Mouse (Mus musculus) intestine, postnatal 0 days (tissue): ENCODE data around the gene Ppp1r16b. TPM values are rescaled to one million over a fixed set of nuclear protein-coding genes. Genes with fewer than 3 reads are reported as not detected.

ENCODE experiments used
- ATAC-seq: fragments of 200-750 bp; cut with Nextera tagmentation; 2 replicates; pipeline ENCODE4 v1.8.0; 2017; ENCODE audit warnings: mild to moderate bottlenecking, moderate TSS enrichment, moderate library complexity
- H3K27ac ChIP-seq: fragments of 300-500 bp; sonication (generic); 2 replicates; pipeline ENCODE4 v1.5.1; 2014; ENCODE audit warnings: mild to moderate bottlenecking, low read depth, low read length, moderate library complexity
- H3K27me3 ChIP-seq: fragments of 300-500 bp; sonication (generic); replicated peaks from 2 replicates; pipeline ENCODE4 v1.6.1; 2014; ENCODE audit warnings: low read length, mixed read lengths; ENCODE audit not compliant: control insufficient read depth, insufficient read depth
- H3K36me3 ChIP-seq: fragments of 300-500 bp; sonication (generic); 2 replicates; pipeline ENCODE4 v1.6.1; 2014; ENCODE audit warnings: mild to moderate bottlenecking, moderate library complexity; ENCODE audit not compliant: control insufficient read depth, insufficient read depth
- H3K4me1 ChIP-seq: fragments of 300-500 bp; sonication (generic); replicated peaks from 2 replicates; pipeline ENCODE4 v1.6.1; 2014; ENCODE audit warnings: antibody characterized with exemption, low read length, mixed read lengths; ENCODE audit not compliant: control insufficient read depth, insufficient read depth
- H3K4me2 ChIP-seq: fragments of 300-500 bp; sonication (generic); replicated peaks from 2 replicates; pipeline ENCODE4 v1.6.1; 2014; ENCODE audit warnings: low read depth, mild to moderate bottlenecking, moderate library complexity
- H3K4me3 ChIP-seq: fragments of 300-500 bp; sonication (generic); 2 replicates; pipeline ENCODE4 v1.5.1; 2014; ENCODE audit warnings: low read depth, low read length
- H3K9ac ChIP-seq: fragments of 300-500 bp; sonication (generic); 2 replicates; pipeline ENCODE4 v1.6.1; 2014; ENCODE audit warnings: mild to moderate bottlenecking, low read depth, low read length
- H3K9me3 ChIP-seq: fragments of 300-500 bp; sonication (generic); 2 replicates; pipeline ENCODE4 v1.6.1; 2016; ENCODE audit warnings: mixed run types; ENCODE audit not compliant: control insufficient read depth
- CTCF ChIP-seq: sonication (generic); IDR thresholded peaks from 2 replicates; pipeline ENCODE4 v1.5.1; 2016; ENCODE audit warnings: low read depth, mild to moderate bottlenecking, control low read depth, antibody characterized with exemption, moderate library complexity
- WGBS: fragments of 180-500 bp; shearing (Covaris S2); extraction: QIAGEN DNeasy Blood & Tissue Kit; methylation state at CpG from one replicate; pipeline ENCODE4 v1.1.7; 2014; 5-methylcytosine and 5-hydroxymethylcytosine counted together
- polyA plus RNA-seq: library from polyadenylated mRNA; unstranded; fragments of >200 nt; fragmentation: Nextera tagmentation; extraction: Ambion mirVana; gene quantifications from 2 replicates; pipeline ENCODE4 v1.2.1, GENCODE M21; 2015

Ppp1r16b gene
- polyA plus RNA-seq, 1 experiment from 2014 or later: 3.3 TPM

DNA sequence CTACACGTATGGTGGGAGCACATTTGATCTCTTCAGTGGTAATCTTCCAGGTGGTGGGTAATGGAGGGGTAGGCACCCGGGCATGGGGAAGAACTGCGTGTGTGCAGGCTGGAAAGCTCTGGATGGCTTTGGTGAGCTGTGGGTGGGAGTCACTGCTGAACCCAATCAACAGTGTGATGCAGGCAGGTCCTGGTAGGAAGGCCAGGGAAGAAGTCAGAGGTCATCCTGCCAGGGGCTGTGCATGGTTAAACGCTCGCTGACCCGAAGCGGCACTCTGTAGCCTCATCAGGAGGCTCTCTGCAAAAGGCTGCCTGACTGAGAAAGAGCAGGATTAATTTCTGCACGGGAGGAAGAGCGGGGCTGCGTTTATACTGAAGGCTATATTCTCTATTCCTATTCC is 5.4 kb downstream of the Ppp1r16b start:
- H3K36me3 ChIP-seq: no peaks in the 10 kb centered on the region
- no peak for TF ChIP-seq CTCF
- peaks cover 27% of the 10 kb centered on the region for H3K27me3 ChIP-seq
- WGBS: 70% methylated on average over 10 of the region's 10 CpGs
- no peak overlapping the region for H3K4me2 ChIP-seq
- peaks cover 12% of the 10 kb centered on the region; the same call in 1 of the 2 replicates for H3K4me1 ChIP-seq
- H3K27ac ChIP-seq: no peak overlapping the region
- H3K9me3 ChIP-seq: no peaks in the 10 kb centered on the region
- H3K9ac ChIP-seq: no peak overlapping the region
- no peak overlapping the region for H3K4me3 ChIP-seq
- ATAC-seq: no peak

DNA sequence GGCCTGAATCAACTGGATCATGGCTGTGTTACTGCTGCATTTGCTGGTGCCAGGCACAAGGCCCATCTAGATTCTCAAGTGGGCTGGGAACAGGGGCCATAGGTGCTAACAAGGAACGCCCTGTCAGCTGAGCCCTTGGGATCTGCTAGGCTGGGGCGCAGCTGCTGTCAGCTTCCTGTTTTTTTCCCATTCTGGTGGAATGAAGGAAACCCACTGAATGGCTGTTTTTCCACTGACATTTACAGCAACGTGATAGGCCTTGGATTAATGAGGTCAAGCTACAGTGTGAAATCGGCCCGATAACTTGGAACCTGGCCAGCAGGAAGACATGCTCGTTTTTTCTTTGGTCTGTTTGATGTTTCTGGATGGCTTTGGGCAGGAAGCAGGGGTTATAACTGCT is 7.6 kb downstream of the Ppp1r16b start:
- peaks cover 11% of the 10 kb centered on the region; the same call in 1 of the 2 replicates for H3K4me1 ChIP-seq

DNA sequence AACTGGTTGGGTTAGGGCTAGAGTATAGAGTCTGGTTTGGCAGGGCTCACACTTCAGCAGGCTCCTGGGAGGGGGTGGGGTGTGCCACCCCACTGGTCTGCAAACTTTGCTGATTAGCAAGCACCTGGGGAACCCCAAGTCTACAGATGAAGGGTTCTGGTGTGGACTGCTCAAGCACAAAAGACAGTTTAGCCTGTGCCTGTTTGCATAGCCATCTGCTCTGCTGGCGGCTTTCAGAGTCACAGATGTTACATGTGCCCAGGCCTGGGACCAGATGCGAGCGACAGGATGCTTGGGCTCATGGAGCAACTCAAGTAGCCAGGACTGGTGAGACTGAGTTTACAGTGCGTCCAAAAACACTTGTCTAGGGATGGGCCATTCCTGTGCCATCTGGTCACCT is 8.3 kb downstream of the Ppp1r16b start:
- 66% methylated on average over 4 of the region's 4 CpGs for WGBS
- no peak for ATAC-seq
- 0 out of 2 replicates have a peak, but pooled peaks cover 7% of the 10 kb centered on the region for H3K4me1 ChIP-seq
- H3K36me3 ChIP-seq: no peaks in the 10 kb centered on the region
- H3K27me3 ChIP-seq: peaks cover 5% of the 10 kb centered on the region
- H3K9me3 ChIP-seq: no peaks in the 10 kb centered on the region
- H3K4me3 ChIP-seq: no peak overlapping the region
- no peak overlapping the region for H3K4me2 ChIP-seq
- H3K9ac ChIP-seq: no peak overlapping the region
- no peak overlapping the region for H3K27ac ChIP-seq
- TF ChIP-seq CTCF: no peak

More for the DNA sequence above, 7.6 kb downstream of the Ppp1r16b start:
- Histone ChIP-seq H3K9me3 (no peaks in the 10 kb centered on the region), H3K36me3 (no peaks in the 10 kb centered on the region), H3K4me2 (no peak overlapping the region), H3K27me3 (peaks cover 11% of the 10 kb centered on the region), H3K9ac (no peak overlapping the region), H3K4me3 (no peak overlapping the region), H3K27ac (no peak overlapping the region)
- WGBS: 20% methylated on average over 6 of the region's 6 CpGs
- ATAC-seq: no peak
- no peak for TF ChIP-seq CTCF

DNA sequence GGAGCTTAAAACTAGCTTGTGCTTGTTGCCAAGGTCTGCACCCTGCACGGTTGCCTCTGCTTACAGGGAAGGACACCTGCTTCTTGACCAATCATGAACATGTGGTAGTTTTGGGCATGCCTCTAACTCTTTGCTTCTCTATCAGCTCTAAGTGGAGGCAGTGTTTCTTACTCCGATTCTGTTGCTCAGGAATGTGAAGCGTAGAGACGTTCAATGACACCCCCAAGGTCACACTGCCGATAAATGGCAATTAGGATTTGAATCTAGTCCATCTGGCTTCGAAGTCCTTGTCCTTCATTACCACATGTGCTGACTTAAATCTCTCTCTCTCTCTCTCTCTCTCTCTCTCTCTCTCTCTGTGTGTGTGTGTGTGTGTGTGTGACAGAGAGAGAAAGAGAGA is 8.9 kb downstream of the Ppp1r16b start:
- Histone ChIP-seq H3K9me3 (no peaks in the 10 kb centered on the region), H3K36me3 (no peaks in the 10 kb centered on the region), H3K9ac (no peak overlapping the region), H3K4me3 (no peak overlapping the region), H3K4me1 (0 out of 2 replicates have a peak, but pooled peaks cover 7% of the 10 kb centered on the region), H3K27me3 (no peaks in the 10 kb centered on the region), H3K4me2 (no peak overlapping the region), H3K27ac (no peak overlapping the region)
- no peak for TF ChIP-seq CTCF
- WGBS: 57% methylated on average over 6 of the region's 6 CpGs
- no peak for ATAC-seq

DNA sequence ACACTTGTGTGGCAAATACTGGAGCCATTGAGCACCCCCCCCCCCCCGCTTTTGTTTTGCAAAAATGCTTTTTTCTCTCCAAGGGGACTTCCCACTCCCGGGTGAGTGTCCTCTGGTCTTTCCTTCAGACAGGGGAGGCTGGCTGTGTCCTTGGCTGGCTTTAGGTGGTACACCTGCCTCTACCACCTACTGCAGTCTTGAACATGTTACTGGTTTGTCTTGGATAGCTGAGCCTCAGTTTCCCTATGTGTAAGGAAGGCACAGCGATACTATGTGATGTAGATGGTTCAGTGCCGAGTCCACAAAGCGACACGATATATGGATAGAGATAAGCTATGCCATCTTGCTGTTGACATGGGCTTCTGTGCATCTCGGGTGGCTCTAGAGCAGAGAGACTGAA is 9.6 kb downstream of the Ppp1r16b start:
- H3K27ac ChIP-seq: no peak overlapping the region
- no peak overlapping the region for H3K9ac ChIP-seq
- H3K4me2 ChIP-seq: no peak overlapping the region
- WGBS: 84% methylated on average over 7 of the region's 7 CpGs
- H3K4me1 ChIP-seq: 0 out of 2 replicates have a peak, but pooled peaks cover 3% of the 10 kb centered on the region
- no peak for TF ChIP-seq CTCF
- no peak for ATAC-seq
- no peak overlapping the region for H3K4me3 ChIP-seq
- H3K9me3 ChIP-seq: no peaks in the 10 kb centered on the region
- no peaks in the 10 kb centered on the region for H3K27me3 ChIP-seq
- H3K36me3 ChIP-seq: no peaks in the 10 kb centered on the region

DNA sequence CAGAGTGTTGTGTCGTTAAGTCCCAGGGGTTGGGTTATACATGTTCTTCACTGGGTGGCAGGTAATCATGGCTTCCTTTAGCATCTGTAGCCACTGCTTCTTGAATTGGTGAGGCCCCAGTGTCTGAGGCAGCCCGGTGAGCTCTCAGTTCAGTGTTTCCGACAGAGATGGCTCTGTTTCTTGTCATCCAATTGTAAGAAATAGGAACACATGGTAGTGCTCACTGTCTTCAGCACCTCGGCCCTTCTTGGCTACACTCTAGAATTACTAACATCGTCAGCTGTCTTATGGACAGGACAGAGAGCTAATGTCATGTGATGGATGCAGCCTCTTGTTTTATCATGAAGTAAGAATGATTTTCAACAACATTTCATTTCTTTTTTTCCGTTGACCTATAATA is 10.0 kb downstream of the Ppp1r16b start:
- no peak for ATAC-seq
- 0 out of 2 replicates have a peak, but pooled peaks cover 3% of the 10 kb centered on the region for H3K4me1 ChIP-seq
- WGBS: 61% methylated on average over 6 of the region's 6 CpGs
- H3K9me3 ChIP-seq: no peaks in the 10 kb centered on the region
- H3K36me3 ChIP-seq: no peaks in the 10 kb centered on the region
- TF ChIP-seq CTCF: no peak
- H3K4me3 ChIP-seq: no peak overlapping the region
- no peaks in the 10 kb centered on the region for H3K27me3 ChIP-seq
- no peak overlapping the region for H3K4me2 ChIP-seq
- no peak overlapping the region for H3K27ac ChIP-seq
- no peak overlapping the region for H3K9ac ChIP-seq

DNA sequence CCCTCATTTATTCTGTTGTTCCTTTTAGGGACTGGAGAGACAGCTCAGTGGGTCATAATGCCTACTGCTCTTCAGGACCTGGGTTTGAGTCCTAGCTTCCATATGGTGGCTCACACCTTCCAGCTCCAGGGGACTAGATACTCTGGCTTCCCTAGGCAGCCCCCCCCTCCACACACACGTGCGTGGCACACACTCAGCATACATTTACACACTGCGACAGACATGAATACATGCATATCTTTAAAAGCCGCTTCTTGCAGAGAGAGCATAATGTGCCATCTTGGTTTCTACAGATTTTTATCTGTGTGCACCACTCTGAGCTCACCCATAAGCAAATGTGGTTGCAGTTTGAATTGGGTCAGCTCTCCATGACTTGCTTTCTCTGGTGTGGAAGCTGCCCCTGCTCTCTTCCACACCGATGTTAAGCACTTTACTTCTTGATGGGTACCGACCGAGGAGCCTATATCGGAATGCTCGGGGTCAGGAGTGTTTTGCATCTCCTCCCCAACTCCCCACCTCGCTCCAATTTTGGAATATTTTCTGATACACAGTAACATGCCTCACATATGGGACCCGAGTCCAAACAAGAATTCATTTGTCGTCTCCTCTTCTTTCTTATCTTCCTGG is 10.8 kb downstream of the Ppp1r16b start:
- 89% methylated on average over 12 of the region's 12 CpGs for WGBS
- Histone ChIP-seq H3K9me3 (no peaks in the 10 kb centered on the region), H3K4me3 (no peak overlapping the region), H3K36me3 (no peaks in the 10 kb centered on the region), H3K4me1 (0 out of 2 replicates have a peak, but pooled peaks cover 3% of the 10 kb centered on the region), H3K27ac (no peak overlapping the region), H3K9ac (no peak overlapping the region), H3K4me2 (no peak overlapping the region), H3K27me3 (no peaks in the 10 kb centered on the region)
- no peak for TF ChIP-seq CTCF
- ATAC-seq: no peak
